Mouse (Mus musculus) C2C12 (cell line): ENCODE data around the gene Rfc5.

Experiments used
- CEBPB ChIP-seq: IDR thresholded peaks from one replicate; pipeline ENCODE4 v1.6.1; 2011; ENCODE audit warnings: low read depth, mild to moderate bottlenecking, control low read depth, moderate library complexity
- CTCF ChIP-seq: IDR thresholded peaks from one replicate; pipeline ENCODE4 v1.5.1; 2011; ENCODE audit not compliant: control insufficient read depth, insufficient read depth, insufficient read length
- FOSL1 ChIP-seq: IDR thresholded peaks from one replicate; pipeline ENCODE4 v1.8.0; 2011; ENCODE audit warnings: mild to moderate bottlenecking, low read length; ENCODE audit not compliant: poor library complexity, insufficient read depth, severe bottlenecking
- MAX ChIP-seq: IDR thresholded peaks from one replicate; pipeline ENCODE4 v1.6.1; 2011; ENCODE audit warnings: mild to moderate bottlenecking, control low read depth
- MYOD1 ChIP-seq: IDR thresholded peaks from one replicate; pipeline ENCODE4 v1.6.1; 2011; ENCODE audit warnings: low read depth; ENCODE audit not compliant: control insufficient read depth, insufficient read length
- MYOG ChIP-seq: IDR thresholded peaks from one replicate; pipeline ENCODE4 v1.6.1; 2011; ENCODE audit not compliant: control insufficient read depth, insufficient read length; ENCODE audit errors: extremely low read depth
- USF1 ChIP-seq: IDR thresholded peaks from one replicate; pipeline ENCODE4 v1.6.1; 2011; ENCODE audit warnings: low read depth, mild to moderate bottlenecking, control low read depth, moderate library complexity

DNA sequence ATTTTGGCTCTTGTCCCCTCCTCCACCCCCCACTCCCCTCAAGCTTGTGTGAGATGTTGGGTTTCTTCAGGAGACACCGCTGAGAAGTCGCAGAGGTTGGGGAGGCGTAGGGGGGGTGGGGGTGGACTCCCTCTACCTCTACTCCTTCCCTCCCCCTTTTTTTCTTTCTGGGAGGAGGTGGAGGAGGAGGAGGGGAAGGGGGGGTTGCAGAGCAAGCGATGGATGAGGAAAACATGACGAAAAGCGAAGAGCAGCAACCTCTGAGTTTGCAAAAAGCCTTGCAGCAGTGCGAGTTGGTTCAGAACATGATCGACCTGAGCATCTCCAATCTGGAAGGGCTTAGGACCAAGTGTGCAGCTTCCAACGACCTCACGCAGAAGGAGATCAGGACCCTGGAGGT lies 25.8 kb upstream of the Rfc5 start:
- TF ChIP-seq CTCF, result no peak
- TF ChIP-seq MAX, result no peak
- TF ChIP-seq MYOG, result no peak
- TF ChIP-seq MYOD1, result no peak
- TF ChIP-seq USF1, result no peak
- TF ChIP-seq CEBPB, result no peak
- TF ChIP-seq FOSL1, result no peak
